Mouse (Mus musculus) midbrain, embryonic 12.5 days (tissue): ENCODE measurements around the gene Rassf1. TPM values are rescaled to one million over a fixed set of nuclear protein-coding genes. Genes with fewer than 3 reads are reported as not detected.
"Not testable (repeated sequence)": the region's sequence is repeated elsewhere in the genome, so short reads cannot be mapped to it uniquely, and the experiment has no call there.

ENCODE experiments used
- ATAC-seq: fragments of 200-750 bp; cut with Nextera tagmentation; 2 replicates; pipeline ENCODE4 v1.8.0; 2017; ENCODE audit warnings: low read depth, moderate TSS enrichment, moderate library complexity; ENCODE audit not compliant: low FRiP score
- H3K27ac ChIP-seq: fragments of 300-500 bp; sonication (generic); replicated peaks from 2 replicates; pipeline ENCODE4 v1.5.1; 2016; ENCODE audit warnings: mild to moderate bottlenecking
- H3K27me3 ChIP-seq: fragments of 300-500 bp; sonication (generic); 2 replicates; pipeline ENCODE4 v1.6.1; 2016; ENCODE audit warnings: mild to moderate bottlenecking
- H3K36me3 ChIP-seq: fragments of 300-500 bp; sonication (generic); 2 replicates; pipeline ENCODE4 v1.6.1; 2016
- H3K4me1 ChIP-seq: fragments of 300-500 bp; sonication (generic); 2 replicates; pipeline ENCODE4 v1.6.1; 2016
- H3K4me2 ChIP-seq: fragments of 300-500 bp; sonication (generic); replicated peaks from 2 replicates; pipeline ENCODE4 v1.6.1; 2016; ENCODE audit warnings: mild to moderate bottlenecking, moderate library complexity
- H3K4me3 ChIP-seq: fragments of 300-500 bp; sonication (generic); 2 replicates; pipeline ENCODE4 v1.5.1; 2016; ENCODE audit warnings: mild to moderate bottlenecking
- H3K9ac ChIP-seq: fragments of 300-500 bp; sonication (generic); replicated peaks from 2 replicates; pipeline ENCODE4 v1.6.1; 2016; ENCODE audit warnings: mild to moderate bottlenecking, moderate library complexity
- H3K9me3 ChIP-seq: fragments of 300-500 bp; sonication (generic); 2 replicates; pipeline ENCODE4 v1.6.1; 2016; ENCODE audit warnings: mild to moderate bottlenecking
- WGBS: fragments of 180-500 bp; shearing (Covaris S2); methylation state at CpG from one replicate; pipeline ENCODE4 v1.1.7; 2016; 5-methylcytosine and 5-hydroxymethylcytosine counted together
- polyA plus RNA-seq: library from polyadenylated mRNA; unstranded; fragments of >200 nt; fragmentation: Nextera tagmentation; extraction: Ambion mirVana; gene quantifications from 2 replicates; pipeline ENCODE4 v1.2.1, GENCODE M21; 2016

Rassf1 gene
- polyA plus RNA-seq, 1 experiment from 2014 or later, result 48.9 TPM

GRCm38 (mm10) chr9:107565556-107565955 is 14.2 kb downstream of the Rassf1 start:
- ATAC-seq, H3K4me2 ChIP-seq, H3K9me3 ChIP-seq, H3K27ac ChIP-seq, H3K4me3 ChIP-seq, H3K27me3 ChIP-seq, H3K9ac ChIP-seq: not testable (repeated sequence)
- Histone ChIP-seq H3K4me1 (peaks cover 40% of the 10 kb centered on the region), H3K36me3 (peaks cover 36% of the 10 kb centered on the region)
- WGBS, result 50% methylated on average over 5 of the region's 5 CpGs

GRCm38 (mm10) chr9:107566041-107566709 is 14.8 kb downstream of the Rassf1 start:
- H3K4me1 ChIP-seq, result peaks cover 47% of the 10 kb centered on the region
- peaks cover 36% of the 10 kb centered on the region for H3K36me3 ChIP-seq
- 60% methylated on average over 15 of the region's 15 CpGs for WGBS
- H3K9me3 ChIP-seq, result no peaks in the 10 kb centered on the region
- H3K9ac ChIP-seq, result no peak overlapping the region
- H3K4me2 ChIP-seq, result no peak overlapping the region
- no peak for ATAC-seq
- no peak overlapping the region for H3K27ac ChIP-seq
- H3K27me3 ChIP-seq, result no peaks in the 10 kb centered on the region
- H3K4me3 ChIP-seq, result no peak overlapping the region

DNA sequence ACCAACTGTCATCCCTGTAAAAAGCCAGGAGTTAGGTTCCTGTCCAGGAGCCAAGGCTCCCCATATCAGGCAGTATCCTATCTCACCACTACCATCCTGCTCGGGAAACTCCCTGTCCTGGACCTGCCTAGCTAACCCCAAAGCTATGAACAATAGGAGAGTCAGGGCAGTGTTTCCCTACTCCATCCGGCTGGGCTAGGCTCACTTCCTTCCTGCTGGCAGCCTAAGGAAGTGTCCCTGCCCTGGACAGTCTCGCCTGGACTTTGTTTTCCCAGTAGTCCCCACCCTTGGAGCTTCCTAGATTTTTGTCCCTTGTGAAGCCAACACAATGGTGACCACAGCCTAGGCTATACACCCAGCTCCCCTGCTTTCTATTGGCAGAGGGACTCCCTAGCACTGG is 15.5 kb downstream of the Rassf1 start:
- no peak overlapping the region for H3K4me2 ChIP-seq
- H3K27me3 ChIP-seq, result no peaks in the 10 kb centered on the region
- no peak overlapping the region for H3K4me3 ChIP-seq
- no peaks in the 10 kb centered on the region for H3K9me3 ChIP-seq
- peaks cover 53% of the 10 kb centered on the region for H3K4me1 ChIP-seq
- no peak overlapping the region for H3K9ac ChIP-seq
- no peak for ATAC-seq
- peaks cover 36% of the 10 kb centered on the region for H3K36me3 ChIP-seq
- H3K27ac ChIP-seq, result no peak overlapping the region
- WGBS, result 75% methylated on average over 3 of the region's 3 CpGs

DNA sequence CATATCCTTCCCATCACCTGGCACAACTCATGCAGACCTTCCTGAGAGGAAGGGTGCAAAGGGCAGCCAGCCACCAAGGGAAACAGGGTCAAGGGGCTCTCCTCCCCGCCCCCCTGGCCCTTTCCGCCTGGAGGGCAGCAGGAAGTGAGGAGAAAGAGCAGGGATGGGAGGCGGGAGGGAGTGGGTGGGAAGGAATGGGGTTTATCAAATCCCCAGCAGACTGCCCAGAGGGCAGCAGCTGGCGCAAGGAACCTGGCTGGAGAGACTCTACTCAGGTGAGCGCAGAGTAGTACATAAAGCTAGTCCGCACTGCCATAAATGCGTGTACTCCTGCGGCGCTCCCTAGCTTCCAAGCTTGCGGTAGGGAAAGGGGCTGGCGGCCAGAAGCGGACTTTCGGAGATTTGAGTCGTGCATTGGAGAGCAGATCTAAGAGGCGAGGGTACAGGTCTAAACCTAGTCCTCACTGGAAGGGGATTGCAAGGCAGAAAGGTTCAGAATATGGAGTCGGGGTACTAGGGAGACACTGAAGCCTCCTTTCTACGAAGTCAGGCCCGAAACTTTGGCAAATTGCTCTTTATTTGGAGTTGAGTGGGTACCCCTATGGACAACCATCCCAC is 16.5 kb downstream of the Rassf1 start, which contains the start of gene Hyal2:
Gene Hyal2 (plus strand): TSS at position 244 of the 618 bp plus-strand sequence.
- peak within 1 kb of the TSS; percentile 87 for H3K27ac ChIP-seq
- WGBS, result 5% methylated on average over 18 of the region's 18 CpGs
- peaks cover 40% of the 10 kb centered on the region for H3K36me3 ChIP-seq
- peak within 1 kb of the TSS; percentile 92 for H3K4me3 ChIP-seq
- no peaks in the 10 kb centered on the region for H3K9me3 ChIP-seq
- H3K4me1 ChIP-seq, result peaks cover 53% of the 10 kb centered on the region
- peak within 1 kb of the TSS; percentile 95 for H3K4me2 ChIP-seq
- ATAC-seq, result no peak
- H3K27me3 ChIP-seq, result no peaks in the 10 kb centered on the region
- H3K9ac ChIP-seq, result peak within 1 kb of the TSS; percentile 91

DNA sequence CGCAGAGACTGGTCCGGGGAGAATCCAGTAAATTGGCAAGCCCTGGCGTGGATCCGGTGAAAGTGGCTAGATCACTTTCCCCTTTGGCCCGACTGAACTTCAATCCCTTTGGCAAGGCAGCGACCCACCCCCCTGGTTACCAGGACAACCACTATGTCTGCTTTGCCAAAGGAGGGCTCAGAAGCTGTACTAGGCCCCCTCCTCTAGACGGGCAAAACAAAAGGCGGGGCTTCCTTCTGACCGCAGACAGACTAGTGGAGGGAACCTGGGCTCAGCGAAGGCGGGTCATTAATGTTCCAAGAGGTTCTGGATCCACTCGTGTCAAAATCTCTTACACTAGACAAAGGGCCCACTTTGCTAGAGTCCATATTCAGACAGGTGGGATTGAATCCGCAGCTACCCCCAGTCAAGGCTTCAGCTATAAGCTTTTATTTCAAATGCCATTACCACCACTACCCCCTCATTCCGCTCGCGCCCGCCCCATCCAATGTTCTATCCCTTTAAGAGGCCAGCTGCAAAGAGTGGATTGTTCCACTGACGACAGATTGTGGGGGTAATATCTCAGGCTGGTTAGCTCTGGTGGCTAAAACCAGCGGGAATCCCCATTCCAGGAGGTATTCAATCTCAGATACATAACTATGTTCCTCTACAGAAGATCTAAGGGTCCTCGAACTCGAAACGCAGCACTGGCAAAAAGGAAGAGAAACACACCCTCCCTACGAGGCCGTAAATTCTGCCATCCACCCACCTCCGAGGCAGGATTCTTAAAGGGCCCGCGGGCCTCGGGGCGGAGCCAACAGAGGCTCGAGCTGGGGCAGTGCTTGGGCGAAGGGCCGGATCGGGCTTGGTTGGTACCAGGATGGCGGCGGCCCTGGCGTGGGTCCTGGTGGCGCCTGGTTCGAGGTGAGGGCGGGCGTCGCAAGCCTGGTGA is 17.2 kb downstream of the Rassf1 start:
- no peaks in the 10 kb centered on the region for H3K9me3 ChIP-seq
- peak overlapping the region; percentile 95 for H3K4me2 ChIP-seq
- under 1% methylated on average over 41 of the region's 41 CpGs for WGBS
- peaks cover 48% of the 10 kb centered on the region for H3K36me3 ChIP-seq
- no peaks in the 10 kb centered on the region for H3K27me3 ChIP-seq
- H3K27ac ChIP-seq, result peak overlapping the region; percentile 87
- peak overlapping the region; percentile 92 for H3K4me3 ChIP-seq
- H3K9ac ChIP-seq, result peak overlapping the region; percentile 91
- H3K4me1 ChIP-seq, result peaks cover 50% of the 10 kb centered on the region
- ATAC-seq, result peak; percentile 84

DNA sequence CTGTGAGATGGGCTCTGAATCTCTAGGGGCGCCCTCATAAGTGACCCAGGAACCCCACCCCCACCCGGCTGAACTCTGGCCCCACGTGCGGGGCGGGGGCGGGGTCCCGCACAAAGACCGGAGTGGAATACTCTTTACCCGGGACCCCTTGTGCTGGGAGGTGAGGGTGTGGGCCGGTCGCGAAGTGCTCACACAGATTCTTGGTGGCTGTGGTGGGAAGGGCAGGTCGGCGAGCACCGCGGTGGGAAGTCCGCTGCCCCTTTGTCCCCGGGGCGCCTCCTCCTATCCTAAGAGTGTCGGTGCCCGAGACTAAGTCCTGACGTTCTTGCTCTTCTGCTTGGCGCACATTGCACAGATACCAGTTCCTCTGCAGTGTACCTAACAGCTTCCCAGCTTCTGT is 17.9 kb downstream of the Rassf1 start:
- H3K4me2 ChIP-seq, result peak overlapping the region; percentile 95
- WGBS, result 0% methylated on average over 23 of the region's 23 CpGs
- H3K9ac ChIP-seq, result peak overlapping the region; percentile 91
- peaks cover 52% of the 10 kb centered on the region for H3K36me3 ChIP-seq
- no peaks in the 10 kb centered on the region for H3K9me3 ChIP-seq
- H3K27ac ChIP-seq, result peak overlapping the region; percentile 87
- peak overlapping the region; percentile 92 for H3K4me3 ChIP-seq
- H3K27me3 ChIP-seq, result no peaks in the 10 kb centered on the region
- ATAC-seq, result peak; percentile 19
- peaks cover 44% of the 10 kb centered on the region for H3K4me1 ChIP-seq

DNA sequence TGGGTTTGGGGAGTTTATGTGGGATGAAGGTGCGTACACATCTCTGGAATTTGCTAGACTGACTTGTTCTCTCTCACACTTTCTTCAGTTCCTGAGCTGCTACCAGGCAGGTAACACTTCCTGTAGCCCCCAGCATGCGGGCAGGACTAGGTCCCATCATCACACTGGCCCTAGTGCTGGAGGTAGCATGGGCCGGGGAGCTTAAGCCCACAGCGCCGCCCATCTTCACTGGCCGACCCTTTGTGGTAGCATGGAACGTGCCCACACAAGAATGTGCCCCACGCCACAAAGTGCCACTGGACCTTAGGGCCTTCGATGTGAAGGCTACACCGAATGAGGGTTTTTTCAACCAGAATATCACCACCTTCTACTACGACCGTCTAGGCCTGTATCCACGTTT is 18.7 kb downstream of the Rassf1 start:
- peak overlapping the region; percentile 91 for H3K9ac ChIP-seq
- peak overlapping the region; percentile 87 for H3K27ac ChIP-seq
- H3K4me3 ChIP-seq, result peak overlapping the region; percentile 92
- H3K27me3 ChIP-seq, result no peaks in the 10 kb centered on the region
- no peak for ATAC-seq
- WGBS, result 46% methylated on average over 13 of the region's 13 CpGs
- no peaks in the 10 kb centered on the region for H3K9me3 ChIP-seq
- peaks cover 52% of the 10 kb centered on the region for H3K36me3 ChIP-seq
- H3K4me2 ChIP-seq, result peak overlapping the region; percentile 95
- peaks cover 42% of the 10 kb centered on the region for H3K4me1 ChIP-seq

GRCm38 (mm10) chr9:107570845-107571244 is 19.5 kb downstream of the Rassf1 start:
- H3K36me3 ChIP-seq, result peaks cover 45% of the 10 kb centered on the region
- WGBS, result 96% methylated on average over 21 of the region's 21 CpGs
- H3K9me3 ChIP-seq, result no peaks in the 10 kb centered on the region
- no peak overlapping the region for H3K27ac ChIP-seq
- peak overlapping the region; percentile 92 for H3K4me3 ChIP-seq
- H3K27me3 ChIP-seq, result no peaks in the 10 kb centered on the region
- H3K9ac ChIP-seq, result peak overlapping the region; percentile 91; the same call in 1 of the 2 replicates
- no peak for ATAC-seq
- H3K4me2 ChIP-seq, result peak overlapping the region; percentile 95
- H3K4me1 ChIP-seq, result peaks cover 42% of the 10 kb centered on the region

DNA sequence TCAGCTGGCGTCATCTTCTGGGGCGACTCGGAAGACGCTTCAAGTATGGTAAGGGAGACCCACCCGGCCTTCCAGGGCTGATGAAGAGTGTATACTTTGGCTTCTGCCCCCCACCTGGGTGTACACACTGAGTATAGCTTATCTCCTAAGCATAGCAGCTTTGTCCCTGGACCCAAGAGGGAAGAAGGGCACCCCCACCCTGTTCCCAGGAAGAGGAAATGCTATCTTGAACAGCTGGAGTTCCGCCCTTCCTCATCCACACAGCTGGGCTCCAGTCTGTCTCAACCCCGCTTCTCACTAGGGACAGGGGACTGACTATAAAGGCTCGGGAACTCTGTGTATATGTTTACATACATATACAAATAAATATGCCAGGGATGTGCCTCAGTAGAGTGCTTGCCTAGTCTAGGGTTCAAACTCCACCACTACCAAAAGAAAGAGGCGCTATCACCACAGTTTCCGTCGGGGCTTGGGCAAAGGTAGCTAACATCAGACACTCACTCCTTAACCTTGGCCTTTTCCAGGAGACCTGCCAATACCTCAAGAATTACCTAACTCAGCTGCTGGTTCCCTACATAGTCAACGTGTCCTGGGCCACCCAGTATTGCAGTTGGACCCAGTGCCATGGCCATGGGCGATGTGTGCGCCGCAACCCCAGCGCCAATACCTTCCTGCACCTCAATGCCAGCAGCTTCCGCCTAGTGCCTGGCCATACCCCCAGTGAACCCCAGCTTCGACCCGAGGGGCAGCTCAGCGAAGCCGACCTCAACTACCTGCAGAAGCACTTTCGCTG is 20.4 kb downstream of the Rassf1 start:
- H3K9me3 ChIP-seq, result no peaks in the 10 kb centered on the region
- H3K36me3 ChIP-seq, result peaks cover 45% of the 10 kb centered on the region
- ATAC-seq, result no peak
- H3K4me2 ChIP-seq, result peak overlapping the region; percentile 95
- H3K9ac ChIP-seq, result no peak overlapping the region; the same call in 1 of the 2 replicates
- H3K27ac ChIP-seq, result no peak overlapping the region
- H3K4me1 ChIP-seq, result peaks cover 39% of the 10 kb centered on the region
- WGBS, result 96% methylated on average over 22 of the region's 22 CpGs
- no peaks in the 10 kb centered on the region for H3K27me3 ChIP-seq
- H3K4me3 ChIP-seq, result 0 out of 2 replicates have a peak overlapping the region, but pooled peaks have one; percentile 3

DNA sequence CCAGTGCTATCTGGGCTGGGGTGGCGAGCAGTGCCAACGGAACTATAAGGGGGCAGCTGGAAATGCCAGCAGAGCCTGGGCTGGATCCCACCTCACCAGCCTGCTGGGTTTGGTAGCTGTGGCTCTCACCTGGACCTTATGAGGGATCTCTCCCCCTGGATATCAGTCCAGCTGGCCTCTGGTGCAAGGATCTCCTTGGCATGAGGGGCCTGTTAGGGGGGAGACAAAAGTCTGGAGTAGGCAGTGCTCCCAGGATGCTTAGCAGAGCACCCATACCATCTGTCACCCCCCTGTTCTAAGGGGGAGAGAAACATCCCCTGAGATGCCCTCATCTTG is 20.9 kb downstream of the Rassf1 start:
- no peak for ATAC-seq
- no peaks in the 10 kb centered on the region for H3K27me3 ChIP-seq
- H3K4me3 ChIP-seq, result no peak overlapping the region
- peaks cover 45% of the 10 kb centered on the region for H3K36me3 ChIP-seq
- 91% methylated on average over 2 of the region's 2 CpGs for WGBS
- H3K9ac ChIP-seq, result no peak overlapping the region
- H3K9me3 ChIP-seq, result no peaks in the 10 kb centered on the region
- H3K4me1 ChIP-seq, result peaks cover 39% of the 10 kb centered on the region
- no peak overlapping the region for H3K27ac ChIP-seq
- H3K4me2 ChIP-seq, result no peak overlapping the region

- not testable (repeated sequence) for H3K9me3 ChIP-seq, H3K27ac ChIP-seq, H3K4me3 ChIP-seq, ATAC-seq, H3K9ac ChIP-seq, H3K4me2 ChIP-seq, H3K27me3 ChIP-seq
- WGBS, result 82% methylated on average over 6 of the region's 6 CpGs
- Histone ChIP-seq H3K4me1 (peaks cover 32% of the 10 kb centered on the region), H3K36me3 (peaks cover 45% of the 10 kb centered on the region)
These were observed 22.4 kb downstream of the Rassf1 start for GRCm38 (mm10) chr9:107573774-107574173.
